Mouse (Mus musculus): ENCODE measurements around the gene Cpa1.
A peak's percentile ranks its signal among the peaks of the same experiment; 100 is the strongest.

The Cpa1 gene

GRCm38 (mm10) chr6:30620994-30621393 is 18.0 kb upstream of the Cpa1 start:
- DNase-seq (ENCODE audit: low read depth): no peak

- no peak for DNase-seq (ENCODE audit: low read depth)
Measured at GRCm38 (mm10) chr6:30621986-30622389, 17.0 kb upstream of the Cpa1 start.

GRCm38 (mm10) chr6:30624763-30625162 is 14.3 kb upstream of the Cpa1 start:
- no peak for DNase-seq (ENCODE audit: low read depth)

GRCm38 (mm10) chr6:30628152-30628551 is 10.9 kb upstream of the Cpa1 start:
- no peak for DNase-seq (ENCODE audit: low read depth)

- no peak for DNase-seq (ENCODE audit: low read depth)
Measured at GRCm38 (mm10) chr6:30629989-30630388, 9.0 kb upstream of the Cpa1 start.

- DNase-seq (ENCODE audit: low read depth): no peak
Measured at GRCm38 (mm10) chr6:30635361-30635862, 3.6 kb upstream of the Cpa1 start.

GRCm38 (mm10) chr6:30636186-30636842 is 2.7 kb upstream of the Cpa1 start:
- DNase-seq (ENCODE audit: low read depth): peak; percentile 38

GRCm38 (mm10) chr6:30643694-30644460 is 4.9 kb downstream of the Cpa1 start:
- peak; percentile 90 for DNase-seq (ENCODE audit: low read depth)

- DNase-seq (ENCODE audit: low read depth): peak; percentile 54
Measured at GRCm38 (mm10) chr6:30644462-30644861, 5.4 kb downstream of the Cpa1 start.

- DNase-seq (ENCODE audit: low read depth): no peak
Measured at GRCm38 (mm10) chr6:30645379-30645778, 6.4 kb downstream of the Cpa1 start.

GRCm38 (mm10) chr6:30649651-30650296 is 10.8 kb downstream of the Cpa1 start:
- DNase-seq (ENCODE audit: low read depth): no peak

- DNase-seq (ENCODE audit: low read depth): no peak
Measured at GRCm38 (mm10) chr6:30652425-30653188, 13.6 kb downstream of the Cpa1 start.

- DNase-seq (ENCODE audit: low read depth): no peak
Measured at GRCm38 (mm10) chr6:30653518-30653917, 14.5 kb downstream of the Cpa1 start.

- no peak for DNase-seq (ENCODE audit: low read depth)
Measured at GRCm38 (mm10) chr6:30654402-30654859, 15.4 kb downstream of the Cpa1 start.

GRCm38 (mm10) chr6:30654932-30655331 is 15.9 kb downstream of the Cpa1 start:
- DNase-seq (ENCODE audit: low read depth): no peak

- DNase-seq (ENCODE audit: low read depth): no peak
Measured at GRCm38 (mm10) chr6:30657279-30657678, 18.3 kb downstream of the Cpa1 start.

GRCm38 (mm10) chr6:30658619-30659018 is 19.6 kb downstream of the Cpa1 start:
- DNase-seq (ENCODE audit: low read depth): no peak

GRCm38 (mm10) chr6:30664776-30665175 is 25.8 kb downstream of the Cpa1 start:
- no peak for DNase-seq (ENCODE audit: low read depth)

GRCm38 (mm10) chr6:30665296-30665695 is 26.3 kb downstream of the Cpa1 start:
- no peak for DNase-seq (ENCODE audit: low read depth)

GRCm38 (mm10) chr6:30666043-30666442 is 27.0 kb downstream of the Cpa1 start:
- DNase-seq (ENCODE audit: low read depth): no peak

GRCm38 (mm10) chr6:30667585-30667984 is 28.6 kb downstream of the Cpa1 start:
- DNase-seq (ENCODE audit: low read depth): no peak

- DNase-seq (ENCODE audit: low read depth): peak; percentile 72
Measured at GRCm38 (mm10) chr6:30671696-30672095, 32.7 kb downstream of the Cpa1 start.

Measured in fibroblast of lung, adult 2 months (primary cell).